Mouse (Mus musculus): ENCODE results near the gene Pycr1. TPM values are rescaled to one million over a fixed set of nuclear protein-coding genes. Genes with fewer than 3 reads are reported as not detected.

Pycr1 gene
- total RNA-seq, 1 experiment: 19.0 TPM

DNA sequence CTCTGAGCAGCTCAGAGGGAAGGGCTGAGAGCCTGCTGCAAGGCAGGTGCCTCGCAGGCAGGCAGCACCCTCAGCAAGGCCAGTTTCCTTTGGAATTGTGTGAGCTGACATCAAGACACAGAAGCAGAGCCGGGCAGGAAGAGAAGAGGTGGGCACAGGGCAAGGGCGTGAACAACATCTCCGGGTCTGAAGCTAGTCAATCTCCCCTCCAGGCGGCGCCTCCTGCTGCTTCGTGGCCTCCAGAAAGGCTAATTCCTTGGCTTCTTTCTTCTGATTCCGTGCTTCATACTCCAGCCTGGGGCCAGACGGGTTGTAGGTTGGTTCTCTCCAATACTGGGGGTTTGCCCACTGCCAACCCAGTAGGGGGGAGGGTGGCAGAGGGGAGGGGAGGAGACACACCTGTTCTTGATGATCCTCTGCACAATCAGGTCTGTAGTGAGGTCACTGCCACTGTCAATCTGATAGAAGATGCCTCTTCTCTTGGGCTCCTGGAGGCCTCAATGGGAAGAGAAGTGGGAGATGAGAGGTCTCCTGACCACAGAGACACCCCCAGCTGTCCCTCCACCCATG is 33.0 kb downstream of the Pycr1 start:
- no peak overlapping the region for H3K27ac ChIP-seq (ENCODE audit: insufficient read depth, low read depth, low read length, poor library complexity, severe bottlenecking)
- H3K36me3 ChIP-seq (ENCODE audit: control insufficient read depth, insufficient read depth, low read length, poor library complexity, severe bottlenecking): peaks cover 41% of the 10 kb centered on the region
- no peak for TF ChIP-seq ZNF384 (IDR thresholded peaks at IDR 0.05; ENCODE audit: low read depth, low read length)
- no peak for TF ChIP-seq MAFK (IDR thresholded peaks at IDR 0.05; ENCODE audit: insufficient read depth, low read depth, low read length)
- TF ChIP-seq CHD2 (IDR thresholded peaks at IDR 0.05; ENCODE audit: low read depth, low read length): no peak
- TF ChIP-seq HCFC1 (IDR thresholded peaks at IDR 0.05; ENCODE audit: borderline replicate concordance, insufficient read depth, low read length): no peak
- TF ChIP-seq ZC3H11A (IDR thresholded peaks at IDR 0.05; ENCODE audit: borderline replicate concordance, low read depth, low read length): no peak
- no peak overlapping the region for H3K4me3 ChIP-seq (ENCODE audit: insufficient read depth in 1 of 2, low read depth in 1 of 2, low read length in 2 of 2, poor library complexity in 1 of 2, severe bottlenecking in 1 of 2)
- DNase-seq (ENCODE audit: low read depth, low spot score): no peak
- H3K4me1 ChIP-seq (ENCODE audit: control insufficient read depth in 2 of 2, insufficient read depth in 2 of 2, low read length in 2 of 2, poor library complexity in 1 of 2): peaks cover 0 to 28% of the 10 kb centered on the region in 2 experiments; a peak in 3 of 4 replicates
- in situ Hi-C loops (cut with MboI; ENCODE audit: low sequenced_read_pairs in 2 of 2, unreplicated experiment in 2 of 2): no loop called here
- H3K9me3 ChIP-seq (ENCODE audit: control insufficient read depth, insufficient read depth, low read depth, low read length): no peaks in the 10 kb centered on the region
- H3K9ac ChIP-seq (ENCODE audit: insufficient read depth, low read depth, low read length, poor library complexity, severe bottlenecking): no peak overlapping the region

DNA sequence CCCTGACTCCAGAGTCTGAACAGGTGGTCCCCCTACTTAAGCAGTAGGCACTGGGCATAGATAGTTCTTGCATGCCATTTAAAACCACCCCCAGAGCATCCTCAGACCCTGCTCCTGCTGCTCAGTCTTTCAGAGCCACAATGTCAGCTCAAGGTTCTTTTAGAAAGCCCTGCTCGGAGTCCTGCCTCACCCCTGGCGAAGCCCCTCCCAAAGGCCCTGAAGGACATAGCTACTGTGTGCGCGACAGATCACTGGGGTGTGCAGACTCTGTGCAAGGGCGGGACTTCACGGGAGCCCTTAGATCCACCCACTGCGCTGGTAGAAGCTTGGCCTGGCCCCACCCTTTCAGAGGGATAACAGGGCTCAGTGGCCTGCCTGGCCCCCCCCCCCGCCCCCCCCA is 34.3 kb downstream of the Pycr1 start:
- Histone ChIP-seq H3K4me3 (ENCODE audit: insufficient read depth in 1 of 2, low read depth in 1 of 2, low read length in 2 of 2, poor library complexity in 1 of 2, severe bottlenecking in 1 of 2) (no peak overlapping the region), H3K36me3 (ENCODE audit: control insufficient read depth, insufficient read depth, low read length, poor library complexity, severe bottlenecking) (peaks cover 41% of the 10 kb centered on the region), H3K27ac (ENCODE audit: insufficient read depth, low read depth, low read length, poor library complexity, severe bottlenecking) (no peak overlapping the region), H3K4me1 (ENCODE audit: control insufficient read depth in 2 of 2, insufficient read depth in 2 of 2, low read length in 2 of 2, poor library complexity in 1 of 2) (peaks cover 0 to 24% of the 10 kb centered on the region in 2 experiments; a peak in 3 of 4 replicates), H3K9ac (ENCODE audit: insufficient read depth, low read depth, low read length, poor library complexity, severe bottlenecking) (no peak overlapping the region), H3K9me3 (ENCODE audit: control insufficient read depth, insufficient read depth, low read depth, low read length) (no peaks in the 10 kb centered on the region)
- no peak for TF ChIP-seq MAFK (IDR thresholded peaks at IDR 0.05; ENCODE audit: insufficient read depth, low read depth, low read length)
- TF ChIP-seq ZNF384 (IDR thresholded peaks at IDR 0.05; ENCODE audit: low read depth, low read length): no peak
- no peak for TF ChIP-seq CHD2 (IDR thresholded peaks at IDR 0.05; ENCODE audit: low read depth, low read length)
- no peak for TF ChIP-seq ZC3H11A (IDR thresholded peaks at IDR 0.05; ENCODE audit: borderline replicate concordance, low read depth, low read length)
- no peak for TF ChIP-seq HCFC1 (IDR thresholded peaks at IDR 0.05; ENCODE audit: borderline replicate concordance, insufficient read depth, low read length)
- in situ Hi-C loops (cut with MboI; ENCODE audit: low sequenced_read_pairs in 2 of 2, unreplicated experiment in 2 of 2): no loop called here
- DNase-seq (ENCODE audit: low read depth, low spot score): no peak

DNA sequence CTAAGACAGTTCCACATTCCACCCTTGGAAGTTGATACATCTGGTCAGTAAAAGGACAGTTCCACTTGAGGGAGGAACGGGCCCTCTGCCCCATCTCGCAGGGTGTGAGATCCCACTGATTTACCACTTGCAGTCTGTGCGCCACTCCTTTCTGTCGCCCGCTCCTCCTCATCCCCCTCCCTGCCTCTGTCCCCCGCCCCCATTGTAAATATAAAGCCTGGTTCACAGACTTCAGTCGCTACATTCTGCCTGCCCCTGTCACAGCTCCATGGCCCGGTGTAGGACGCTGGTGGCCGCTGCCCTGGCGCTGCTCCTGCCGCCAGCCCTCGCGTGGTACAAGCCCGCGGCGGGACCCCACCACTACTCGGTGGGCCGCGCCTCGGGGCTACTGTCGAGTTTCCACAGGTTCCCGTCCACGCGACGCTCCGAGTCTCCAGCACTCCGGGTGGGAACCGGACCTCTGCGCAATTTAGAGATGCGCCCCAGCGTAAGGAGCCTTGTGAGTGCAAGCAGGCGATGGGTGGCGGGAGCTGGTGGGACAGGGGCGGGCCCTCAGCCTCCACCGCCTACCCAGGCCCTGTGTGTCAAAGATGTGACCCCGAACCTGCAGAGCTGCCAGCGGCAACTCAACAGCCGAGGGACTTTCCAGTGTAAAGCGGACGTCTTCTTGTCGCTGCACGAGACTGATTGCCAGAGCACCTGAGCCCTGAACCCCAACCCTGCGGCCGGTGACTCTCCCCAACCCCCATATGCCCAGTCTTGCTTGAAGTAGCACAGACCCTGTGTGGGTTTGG is 35.1 kb downstream of the Pycr1 start, which contains the start of gene Npb:
Gene Npb, plus strand, starts transcription at position 237 of the 794 bp plus-strand sequence.
- TF ChIP-seq ZNF384 (IDR thresholded peaks at IDR 0.05; ENCODE audit: low read depth, low read length) (no peak), ZC3H11A (IDR thresholded peaks at IDR 0.05; ENCODE audit: borderline replicate concordance, low read depth, low read length) (no peak), CHD2 (IDR thresholded peaks at IDR 0.05; ENCODE audit: low read depth, low read length) (no peak), HCFC1 (IDR thresholded peaks at IDR 0.05; ENCODE audit: borderline replicate concordance, insufficient read depth, low read length) (no peak), MAFK (IDR thresholded peaks at IDR 0.05; ENCODE audit: insufficient read depth, low read depth, low read length) (no peak)
- DNase-seq (ENCODE audit: low read depth, low spot score): no peak
- in situ Hi-C loops (cut with MboI; ENCODE audit: low sequenced_read_pairs in 2 of 2, unreplicated experiment in 2 of 2): no loop called here
- Histone ChIP-seq H3K36me3 (ENCODE audit: control insufficient read depth, insufficient read depth, low read length, poor library complexity, severe bottlenecking) (peaks cover 39% of the 10 kb centered on the region), H3K4me3 (ENCODE audit: insufficient read depth in 1 of 2, low read depth in 1 of 2, low read length in 2 of 2, poor library complexity in 1 of 2, severe bottlenecking in 1 of 2) (peak within 1 kb of the TSS; percentile 57 to 60), H3K9ac (ENCODE audit: insufficient read depth, low read depth, low read length, poor library complexity, severe bottlenecking) (peak within 1 kb of the TSS; percentile 54; the same call in 1 of the 2 replicates), H3K27ac (ENCODE audit: insufficient read depth, low read depth, low read length, poor library complexity, severe bottlenecking) (no peak within 1 kb of the TSS), H3K9me3 (ENCODE audit: control insufficient read depth, insufficient read depth, low read depth, low read length) (no peaks in the 10 kb centered on the region), H3K4me1 (ENCODE audit: control insufficient read depth in 2 of 2, insufficient read depth in 2 of 2, low read length in 2 of 2, poor library complexity in 1 of 2) (peaks cover 0 to 21% of the 10 kb centered on the region in 2 experiments; a peak in 3 of 4 replicates)

DNA sequence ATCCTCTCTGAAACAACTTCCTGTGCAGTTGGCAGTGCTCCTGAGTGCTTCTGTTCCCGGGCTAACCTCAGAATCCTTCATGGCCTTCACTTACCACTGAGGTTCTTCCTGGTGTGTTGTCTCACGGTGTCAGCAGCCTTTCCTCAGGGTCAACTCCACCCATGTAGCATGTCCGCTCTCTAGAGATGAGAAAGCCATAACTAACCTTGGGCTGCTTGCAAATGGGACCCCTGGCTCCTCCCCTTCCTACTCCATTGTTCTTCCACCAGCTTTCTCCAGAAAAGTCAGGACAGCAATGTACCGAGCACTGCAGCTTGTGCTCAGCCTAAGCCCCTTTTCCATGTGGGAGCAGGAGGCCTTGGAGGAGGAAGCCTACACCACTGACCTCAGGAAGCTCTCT is 36.8 kb downstream of the Pycr1 start:
- in situ Hi-C loops (cut with MboI; ENCODE audit: low sequenced_read_pairs in 2 of 2, unreplicated experiment in 2 of 2): no loop called here
- Histone ChIP-seq H3K9ac (ENCODE audit: insufficient read depth, low read depth, low read length, poor library complexity, severe bottlenecking) (no peak overlapping the region), H3K9me3 (ENCODE audit: control insufficient read depth, insufficient read depth, low read depth, low read length) (no peaks in the 10 kb centered on the region), H3K4me3 (ENCODE audit: insufficient read depth in 1 of 2, low read depth in 1 of 2, low read length in 2 of 2, poor library complexity in 1 of 2, severe bottlenecking in 1 of 2) (no peak overlapping the region), H3K27ac (ENCODE audit: insufficient read depth, low read depth, low read length, poor library complexity, severe bottlenecking) (no peak overlapping the region), H3K4me1 (ENCODE audit: control insufficient read depth in 2 of 2, insufficient read depth in 2 of 2, low read length in 2 of 2, poor library complexity in 1 of 2) (peaks cover 0 to 21% of the 10 kb centered on the region in 2 experiments; a peak in 3 of 4 replicates), H3K36me3 (ENCODE audit: control insufficient read depth, insufficient read depth, low read length, poor library complexity, severe bottlenecking) (peaks cover 35% of the 10 kb centered on the region)
- DNase-seq (ENCODE audit: low read depth, low spot score): no peak
- TF ChIP-seq ZC3H11A (IDR thresholded peaks at IDR 0.05; ENCODE audit: borderline replicate concordance, low read depth, low read length): no peak
- no peak for TF ChIP-seq MAFK (IDR thresholded peaks at IDR 0.05; ENCODE audit: insufficient read depth, low read depth, low read length)
- TF ChIP-seq ZNF384 (IDR thresholded peaks at IDR 0.05; ENCODE audit: low read depth, low read length): no peak
- no peak for TF ChIP-seq CHD2 (IDR thresholded peaks at IDR 0.05; ENCODE audit: low read depth, low read length)
- TF ChIP-seq HCFC1 (IDR thresholded peaks at IDR 0.05; ENCODE audit: borderline replicate concordance, insufficient read depth, low read length): no peak

Measured in ES-E14 (cell line).